Mouse (Mus musculus) heart, postnatal 36 days (tissue): Measurements from ENCODE around the gene Notum. TPM values are rescaled to one million over a fixed set of nuclear protein-coding genes. Genes with fewer than 3 reads are reported as not detected.

ENCODE experiments used
- DNase-seq, 2 experiments: peaks; one replicate each; pipeline ENCODE4 v3.0.0; 2021 to 2022
- intact Hi-C: fragments of 180-260 bp; cut with DNase I; formaldehyde crosslinking; loops from one replicate; pipeline ENCODE4 v1.15.1; 2025
- total RNA-seq, 2 experiments: library from RNA; stranded (reverse); gene quantifications; 2 replicates each; pipeline ENCODE4 v1.2.3; 2021

The Notum gene
- total RNA-seq, 2 experiments from 2014 or later, result not detected

- intact Hi-C loops, result no loop called here
- no peak for DNase-seq
Measured at GRCm38 (mm10) chr11:120622805-120623204, 38.2 kb downstream of the Notum start.

GRCm38 (mm10) chr11:120620195-120620594 lies 40.8 kb downstream of the Notum start:
- intact Hi-C loops, result no loop called here
- no peak for DNase-seq

- DNase-seq, result no peak
- intact Hi-C loops, result no loop called here
Measured at GRCm38 (mm10) chr11:120618619-120619535, 42.1 kb downstream of the Notum start.

- intact Hi-C loops, result no loop called here
- DNase-seq, result peak; percentile 84 to 86
Measured at GRCm38 (mm10) chr11:120617519-120618112, 43.4 kb downstream of the Notum start, which contains the start of gene Pcyt2. Gene Pcyt2 (minus strand): TSS chr11:120617936.

- intact Hi-C loops, result no loop called here
- DNase-seq, result no peak
Measured at GRCm38 (mm10) chr11:120616617-120617294, 44.2 kb downstream of the Notum start.

- DNase-seq, result no peak
- intact Hi-C loops, result no loop called here
Measured at GRCm38 (mm10) chr11:120615606-120616203, 45.3 kb downstream of the Notum start.

- intact Hi-C loops, result no loop called here
- DNase-seq, result no peak
Measured at GRCm38 (mm10) chr11:120615167-120615566, 45.8 kb downstream of the Notum start.

GRCm38 (mm10) chr11:120613976-120614375 lies 47.0 kb downstream of the Notum start:
- intact Hi-C loops, result no loop called here
- DNase-seq, result no peak

GRCm38 (mm10) chr11:120613481-120613972 lies 47.4 kb downstream of the Notum start:
- intact Hi-C loops, result no loop called here
- DNase-seq, result no peak

GRCm38 (mm10) chr11:120612763-120613162 lies 48.2 kb downstream of the Notum start:
- DNase-seq, result peak; percentile 73 to 82
- intact Hi-C loops, result loop anchor here (1.0 kb wide), 2 partner anchors 96 to 123 kb away; no protein-coding TSS in a partner anchor

GRCm38 (mm10) chr11:120610477-120611046 lies 50.4 kb downstream of the Notum start:
- no peak for DNase-seq
- intact Hi-C loops, result no loop called here

- DNase-seq, result no peak
- intact Hi-C loops, result no loop called here
Measured at GRCm38 (mm10) chr11:120609250-120609649, 51.7 kb downstream of the Notum start.

GRCm38 (mm10) chr11:120608241-120609034 lies 52.5 kb downstream of the Notum start, which contains the start of gene Npb:
Gene Npb (plus strand): TSS chr11:120608477.
- intact Hi-C loops, result no loop called here
- DNase-seq, result no peak

- intact Hi-C loops, result no loop called here
- no peak for DNase-seq
Measured at GRCm38 (mm10) chr11:120606764-120607163, 54.2 kb downstream of the Notum start.

GRCm38 (mm10) chr11:120605667-120606066 lies 55.3 kb downstream of the Notum start:
- no peak for DNase-seq
- intact Hi-C loops, result no loop called here
